Mouse (Mus musculus): ENCODE results near the gene Fuk. TPM values are rescaled to one million over a fixed set of nuclear protein-coding genes. Genes with fewer than 3 reads are reported as not detected.
"Not testable (repeated sequence)": the region's sequence is repeated elsewhere in the genome, so short reads cannot be mapped to it uniquely, and the experiment has no call there.

The Fuk gene
- polyA plus RNA-seq, 1 experiment from 2014 or later, result 2.2 TPM

- peak; percentile 53 for DNase-seq
- Histone ChIP-seq H3K9me3 (ENCODE audit: low read length) (no peaks in the 10 kb centered on the region), H3K4me3 (ENCODE audit: low read depth, low read length) (0 out of 2 replicates have a peak overlapping the region, but pooled peaks have one; percentile 10), H3K9ac (replicated peaks) (peak overlapping the region; percentile 57), H3K4me2 (ENCODE audit: low read depth, low read length) (peak overlapping the region; percentile 60), H3K36me3 (replicated peaks; ENCODE audit: insufficient read depth, low read length) (0 out of 2 replicates have a peak, but pooled peaks cover 4% of the 10 kb centered on the region), H3K27me3 (ENCODE audit: insufficient read depth, low read length) (no peaks in the 10 kb centered on the region), H3K4me1 (ENCODE audit: insufficient read depth) (peaks cover 48% of the 10 kb centered on the region), H3K27ac (ENCODE audit: low read depth) (peak overlapping the region; percentile 69)
- no peak for TF ChIP-seq CTCF (IDR thresholded peaks at IDR 0.05; ENCODE audit: low read depth)
- TF ChIP-seq EP300 (IDR thresholded peaks at IDR 0.05; ENCODE audit: low read depth), result 0 out of 2 replicates have a peak, but pooled peaks have one; percentile 37
- WGBS (ENCODE audit: insufficient replicate concordance), result 48% methylated on average over 12 of the region's 12 CpGs
- ATAC-seq, result peak; percentile 49
These were observed 29.1 kb upstream of the Fuk start for GRCm38 (mm10) chr8:110931176-110931939.

GRCm38 (mm10) chr8:110929672-110930071 lies 27.4 kb upstream of the Fuk start:
- H3K4me2 ChIP-seq (ENCODE audit: low read depth, low read length), result peak overlapping the region; percentile 56
- DNase-seq; H3K36me3 ChIP-seq (replicated peaks; ENCODE audit: insufficient read depth, low read length); H3K27me3 ChIP-seq (ENCODE audit: insufficient read depth, low read length); H3K9me3 ChIP-seq (ENCODE audit: low read length); ATAC-seq: not testable (repeated sequence)
- 84% methylated on average over 6 of the region's 8 CpGs for WGBS (ENCODE audit: insufficient replicate concordance)
- H3K9ac ChIP-seq (replicated peaks), result peak overlapping the region; percentile 58
- H3K4me3 ChIP-seq (ENCODE audit: low read depth, low read length), result peak overlapping the region; percentile 2; the same call in 1 of the 2 replicates
- H3K4me1 ChIP-seq (ENCODE audit: insufficient read depth), result peaks cover 54% of the 10 kb centered on the region
- peak overlapping the region; percentile 89 for H3K27ac ChIP-seq (ENCODE audit: low read depth)

- peak; percentile 47 for DNase-seq
- H3K4me1 ChIP-seq (ENCODE audit: insufficient read depth), result peaks cover 54% of the 10 kb centered on the region
- peak overlapping the region; percentile 2; the same call in 1 of the 2 replicates for H3K4me3 ChIP-seq (ENCODE audit: low read depth, low read length)
- peak overlapping the region; percentile 58 for H3K9ac ChIP-seq (replicated peaks)
- TF ChIP-seq CTCF (IDR thresholded peaks at IDR 0.05; ENCODE audit: low read depth), result no peak
- TF ChIP-seq EP300 (IDR thresholded peaks at IDR 0.05; ENCODE audit: low read depth), result peak; percentile 99
- H3K27ac ChIP-seq (ENCODE audit: low read depth), result peak overlapping the region; percentile 89
- no peaks in the 10 kb centered on the region for H3K27me3 ChIP-seq (ENCODE audit: insufficient read depth, low read length)
- WGBS (ENCODE audit: insufficient replicate concordance), result 32% methylated on average over 5 of the region's 5 CpGs
- 0 out of 2 replicates have a peak, but pooled peaks cover 4% of the 10 kb centered on the region for H3K36me3 ChIP-seq (replicated peaks; ENCODE audit: insufficient read depth, low read length)
- no peaks in the 10 kb centered on the region for H3K9me3 ChIP-seq (ENCODE audit: low read length)
- peak overlapping the region; percentile 56 for H3K4me2 ChIP-seq (ENCODE audit: low read depth, low read length)
- peak; percentile 90 for ATAC-seq
These were observed 26.8 kb upstream of the Fuk start for GRCm38 (mm10) chr8:110929066-110929465.

GRCm38 (mm10) chr8:110928435-110928834 lies 26.1 kb upstream of the Fuk start:
- Histone ChIP-seq H3K27ac (ENCODE audit: low read depth) (peak overlapping the region; percentile 89), H3K4me3 (ENCODE audit: low read depth, low read length) (no peak overlapping the region), H3K27me3 (ENCODE audit: insufficient read depth, low read length) (no peaks in the 10 kb centered on the region), H3K4me2 (ENCODE audit: low read depth, low read length) (peak overlapping the region; percentile 56), H3K9me3 (ENCODE audit: low read length) (no peaks in the 10 kb centered on the region), H3K9ac (replicated peaks) (peak overlapping the region; percentile 44), H3K36me3 (replicated peaks; ENCODE audit: insufficient read depth, low read length) (0 out of 2 replicates have a peak, but pooled peaks cover 4% of the 10 kb centered on the region), H3K4me1 (ENCODE audit: insufficient read depth) (peaks cover 54% of the 10 kb centered on the region)
- ATAC-seq, result peak; percentile 20; the same call in 1 of the 2 replicates
- TF ChIP-seq CTCF (IDR thresholded peaks at IDR 0.05; ENCODE audit: low read depth), result no peak
- 47% methylated on average over 7 of the region's 7 CpGs for WGBS (ENCODE audit: insufficient replicate concordance)
- DNase-seq, result no peak

GRCm38 (mm10) chr8:110926690-110927089 lies 24.4 kb upstream of the Fuk start:
- 0 out of 2 replicates have a peak, but pooled peaks cover 4% of the 10 kb centered on the region for H3K36me3 ChIP-seq (replicated peaks; ENCODE audit: insufficient read depth, low read length)
- no peaks in the 10 kb centered on the region for H3K27me3 ChIP-seq (ENCODE audit: insufficient read depth, low read length)
- H3K4me3 ChIP-seq (ENCODE audit: low read depth, low read length), result no peak overlapping the region
- H3K27ac ChIP-seq (ENCODE audit: low read depth), result peak overlapping the region; percentile 62; the same call in 1 of the 2 replicates
- WGBS (ENCODE audit: insufficient replicate concordance), result 48% methylated on average over 5 of the region's 5 CpGs
- TF ChIP-seq EP300 (IDR thresholded peaks at IDR 0.05; ENCODE audit: low read depth), result no peak
- TF ChIP-seq CTCF (IDR thresholded peaks at IDR 0.05; ENCODE audit: low read depth), result no peak
- ATAC-seq, result no peak
- H3K9me3 ChIP-seq (ENCODE audit: low read length), result no peaks in the 10 kb centered on the region
- DNase-seq, result no peak
- peaks cover 44% of the 10 kb centered on the region for H3K4me1 ChIP-seq (ENCODE audit: insufficient read depth)
- no peak overlapping the region for H3K9ac ChIP-seq (replicated peaks)
- H3K4me2 ChIP-seq (ENCODE audit: low read depth, low read length), result 0 out of 2 replicates have a peak overlapping the region, but pooled peaks have one; percentile 27

GRCm38 (mm10) chr8:110925691-110926140 lies 23.4 kb upstream of the Fuk start:
- Histone ChIP-seq H3K36me3 (replicated peaks; ENCODE audit: insufficient read depth, low read length) (0 out of 2 replicates have a peak, but pooled peaks cover 4% of the 10 kb centered on the region), H3K9ac (replicated peaks) (0 out of 2 replicates have a peak overlapping the region, but pooled peaks have one; percentile 11), H3K27ac (ENCODE audit: low read depth) (peak overlapping the region; percentile 62; the same call in 1 of the 2 replicates), H3K27me3 (ENCODE audit: insufficient read depth, low read length) (no peaks in the 10 kb centered on the region), H3K9me3 (ENCODE audit: low read length) (no peaks in the 10 kb centered on the region), H3K4me2 (ENCODE audit: low read depth, low read length) (no peak overlapping the region), H3K4me1 (ENCODE audit: insufficient read depth) (peaks cover 41% of the 10 kb centered on the region), H3K4me3 (ENCODE audit: low read depth, low read length) (no peak overlapping the region)
- ATAC-seq, result no peak
- TF ChIP-seq EP300 (IDR thresholded peaks at IDR 0.05; ENCODE audit: low read depth) (no peak), CTCF (IDR thresholded peaks at IDR 0.05; ENCODE audit: low read depth) (no peak)
- DNase-seq, result no peak
- 73% methylated on average over 8 of the region's 8 CpGs for WGBS (ENCODE audit: insufficient replicate concordance)

Measured in liver, postnatal 0 days (tissue).